Comparison of ENCODE assay signal across 26 mouse cellular contexts in genomic region chr5:149089860-149090259, GRCm38 (mm10).
"Had no signal": no experiment of that assay in that cellular context is flagged by ENCODE, and none has a peak within 500 bp of the region (broad histone marks: within the 10 kb centered on the region; RNA-seq: fewer than 3 reads in every experiment).

No protein-coding gene starts in this region.

- H3K27ac ChIP-seq: embryonic facial prominence, embryonic 10.5 days; embryonic facial prominence, embryonic 12.5 days; embryonic facial prominence, embryonic 13.5 days; embryonic facial prominence, embryonic 15.5 days; forebrain, embryonic 10.5 days; forebrain, embryonic 12.5 days; forebrain, embryonic 13.5 days; forebrain, embryonic 15.5 days; gastrocnemius, adult 2 months; heart, adult 2 months had no signal

- DNase-seq: cerebellum, adult 9-10 months; cerebellum, adult 9-11 months; cerebellum, postnatal 10 days; cerebellum, postnatal 14 days; cerebellum, postnatal 25 days; cerebellum, postnatal 36 days; embryo, embryonic 11 days; forebrain, postnatal 0 days; gastrocnemius, adult 2 months; gastrocnemius, postnatal 10 days; gastrocnemius, postnatal 14 days; gastrocnemius, postnatal 25 days; gastrocnemius, postnatal 36 days; heart, adult 18-20 months; heart, adult 2 months had no signal

- ATAC-seq: forebrain, embryonic 13.5 days; forebrain, embryonic 14.5 days; forebrain, embryonic 15.5 days; forebrain, embryonic 16.5 days; forebrain, postnatal 0 days had no signal

- H3K36me3 ChIP-seq: embryonic facial prominence, embryonic 10.5 days; embryonic facial prominence, embryonic 12.5 days; embryonic facial prominence, embryonic 13.5 days; embryonic facial prominence, embryonic 15.5 days; forebrain, embryonic 10.5 days; forebrain, embryonic 12.5 days; forebrain, embryonic 15.5 days had no signal

- H3K9me3 ChIP-seq: embryonic facial prominence, embryonic 10.5 days; embryonic facial prominence, embryonic 12.5 days; embryonic facial prominence, embryonic 13.5 days; embryonic facial prominence, embryonic 15.5 days; forebrain, embryonic 10.5 days; forebrain, embryonic 12.5 days; forebrain, embryonic 13.5 days; forebrain, embryonic 15.5 days had no signal

- H3K4me2 ChIP-seq: embryonic facial prominence, embryonic 12.5 days; embryonic facial prominence, embryonic 13.5 days; embryonic facial prominence, embryonic 15.5 days; forebrain, embryonic 12.5 days; forebrain, embryonic 13.5 days; forebrain, embryonic 15.5 days had no signal

- H3K4me3 ChIP-seq: embryonic facial prominence, embryonic 10.5 days; embryonic facial prominence, embryonic 12.5 days; embryonic facial prominence, embryonic 13.5 days; embryonic facial prominence, embryonic 15.5 days; erythroblast, embryonic 14.5 days; forebrain, embryonic 10.5 days; forebrain, embryonic 12.5 days; forebrain, embryonic 13.5 days; forebrain, embryonic 15.5 days; gastrocnemius, adult 2 months; heart, adult 2 months had no signal

- H3K4me1 ChIP-seq: embryonic facial prominence, embryonic 10.5 days; embryonic facial prominence, embryonic 12.5 days; embryonic facial prominence, embryonic 13.5 days; embryonic facial prominence, embryonic 15.5 days; forebrain, embryonic 10.5 days; forebrain, embryonic 12.5 days; forebrain, embryonic 13.5 days; forebrain, embryonic 15.5 days had no signal

- H3K27me3 ChIP-seq: embryonic facial prominence, embryonic 12.5 days; embryonic facial prominence, embryonic 13.5 days; embryonic facial prominence, embryonic 15.5 days; forebrain, embryonic 12.5 days; forebrain, embryonic 13.5 days; forebrain, embryonic 15.5 days had no signal

- H3K9ac ChIP-seq: embryonic facial prominence, embryonic 12.5 days; embryonic facial prominence, embryonic 13.5 days; embryonic facial prominence, embryonic 15.5 days; forebrain, embryonic 12.5 days; forebrain, embryonic 13.5 days; forebrain, embryonic 15.5 days; forebrain, postnatal 0 days had no signal
